Mouse (Mus musculus): ENCODE results near the gene Snrpd3. TPM values are rescaled to one million over a fixed set of nuclear protein-coding genes. Genes with fewer than 3 reads are reported as not detected.

Snrpd3 gene
- polyA plus RNA-seq, 1 experiment from 2014 or later = 178 TPM

GRCm38 (mm10) chr10:75510446-75510845 is 6.9 kb upstream of the Snrpd3 start:
- WGBS = 97% methylated on average over 7 of the region's 7 CpGs
- no peak overlapping the region for H3K4me2 ChIP-seq (replicated peaks; ENCODE audit: low read depth, low read length)
- no peaks in the 10 kb centered on the region for H3K27me3 ChIP-seq (ENCODE audit: control insufficient read depth, insufficient read depth, low read length)
- H3K36me3 ChIP-seq (ENCODE audit: control insufficient read depth, insufficient read depth, low read length) = peaks cover 49% of the 10 kb centered on the region
- ATAC-seq (ENCODE audit: low FRiP score, low TSS enrichment) = no peak
- H3K4me1 ChIP-seq (ENCODE audit: control insufficient read depth, insufficient read depth, low read length) = 0 out of 2 replicates have a peak, but pooled peaks cover 3% of the 10 kb centered on the region
- H3K9me3 ChIP-seq (ENCODE audit: control insufficient read depth, low read length) = no peaks in the 10 kb centered on the region
- no peak overlapping the region for H3K9ac ChIP-seq (ENCODE audit: low read depth, low read length)
- no peak overlapping the region for H3K4me3 ChIP-seq (ENCODE audit: low read length)
- H3K27ac ChIP-seq (ENCODE audit: low read depth, low read length) = no peak overlapping the region

- Histone ChIP-seq H3K36me3 (ENCODE audit: control insufficient read depth, insufficient read depth, low read length) (peaks cover 49% of the 10 kb centered on the region), H3K4me1 (ENCODE audit: control insufficient read depth, insufficient read depth, low read length) (peaks cover 9% of the 10 kb centered on the region), H3K4me3 (ENCODE audit: low read length) (no peak overlapping the region), H3K9me3 (ENCODE audit: control insufficient read depth, low read length) (no peaks in the 10 kb centered on the region), H3K9ac (ENCODE audit: low read depth, low read length) (no peak overlapping the region), H3K4me2 (replicated peaks; ENCODE audit: low read depth, low read length) (no peak overlapping the region), H3K27me3 (ENCODE audit: control insufficient read depth, insufficient read depth, low read length) (no peaks in the 10 kb centered on the region), H3K27ac (ENCODE audit: low read depth, low read length) (no peak overlapping the region)
- 90% methylated on average over 9 of the region's 9 CpGs for WGBS
- no peak for ATAC-seq (ENCODE audit: low FRiP score, low TSS enrichment)
These were observed 6.3 kb upstream of the Snrpd3 start for GRCm38 (mm10) chr10:75511060-75511459.

- Histone ChIP-seq H3K27me3 (ENCODE audit: control insufficient read depth, insufficient read depth, low read length) (no peaks in the 10 kb centered on the region), H3K36me3 (ENCODE audit: control insufficient read depth, insufficient read depth, low read length) (peaks cover 49% of the 10 kb centered on the region), H3K9ac (ENCODE audit: low read depth, low read length) (no peak overlapping the region), H3K27ac (ENCODE audit: low read depth, low read length) (no peak overlapping the region), H3K4me2 (replicated peaks; ENCODE audit: low read depth, low read length) (no peak overlapping the region), H3K9me3 (ENCODE audit: control insufficient read depth, low read length) (no peaks in the 10 kb centered on the region), H3K4me3 (ENCODE audit: low read length) (no peak overlapping the region), H3K4me1 (ENCODE audit: control insufficient read depth, insufficient read depth, low read length) (peaks cover 12% of the 10 kb centered on the region)
- 94% methylated on average over 7 of the region's 7 CpGs for WGBS
- no peak for ATAC-seq (ENCODE audit: low FRiP score, low TSS enrichment)
These were observed 5.5 kb upstream of the Snrpd3 start for GRCm38 (mm10) chr10:75511897-75512296.

GRCm38 (mm10) chr10:75512796-75513195 is 4.6 kb upstream of the Snrpd3 start:
- WGBS = 91% methylated on average over 7 of the region's 7 CpGs
- no peak overlapping the region for H3K4me3 ChIP-seq (ENCODE audit: low read length)

GRCm38 (mm10) chr10:75513306-75514067 is 3.9 kb upstream of the Snrpd3 start:
- Histone ChIP-seq H3K36me3 (ENCODE audit: control insufficient read depth, insufficient read depth, low read length) (peaks cover 35% of the 10 kb centered on the region), H3K4me2 (replicated peaks; ENCODE audit: low read depth, low read length) (no peak overlapping the region), H3K9ac (ENCODE audit: low read depth, low read length) (no peak overlapping the region), H3K4me3 (ENCODE audit: low read length) (no peak overlapping the region), H3K27ac (ENCODE audit: low read depth, low read length) (no peak overlapping the region), H3K9me3 (ENCODE audit: control insufficient read depth, low read length) (no peaks in the 10 kb centered on the region), H3K4me1 (ENCODE audit: control insufficient read depth, insufficient read depth, low read length) (peaks cover 12% of the 10 kb centered on the region), H3K27me3 (ENCODE audit: control insufficient read depth, insufficient read depth, low read length) (no peaks in the 10 kb centered on the region)
- no peak for ATAC-seq (ENCODE audit: low FRiP score, low TSS enrichment)
- 90% methylated on average over 8 of the region's 8 CpGs for WGBS

More at GRCm38 (mm10) chr10:75512796-75513195, 4.6 kb upstream of the Snrpd3 start:
- H3K4me2 ChIP-seq (replicated peaks; ENCODE audit: low read depth, low read length) = no peak overlapping the region
- H3K36me3 ChIP-seq (ENCODE audit: control insufficient read depth, insufficient read depth, low read length) = peaks cover 42% of the 10 kb centered on the region
- no peak for ATAC-seq (ENCODE audit: low FRiP score, low TSS enrichment)
- H3K27ac ChIP-seq (ENCODE audit: low read depth, low read length) = no peak overlapping the region
- no peaks in the 10 kb centered on the region for H3K27me3 ChIP-seq (ENCODE audit: control insufficient read depth, insufficient read depth, low read length)
- H3K9ac ChIP-seq (ENCODE audit: low read depth, low read length) = no peak overlapping the region
- no peaks in the 10 kb centered on the region for H3K9me3 ChIP-seq (ENCODE audit: control insufficient read depth, low read length)
- H3K4me1 ChIP-seq (ENCODE audit: control insufficient read depth, insufficient read depth, low read length) = peaks cover 12% of the 10 kb centered on the region

- H3K4me3 ChIP-seq (ENCODE audit: low read length) = no peak overlapping the region
- peaks cover 19% of the 10 kb centered on the region for H3K4me1 ChIP-seq (ENCODE audit: control insufficient read depth, insufficient read depth, low read length)
- ATAC-seq (ENCODE audit: low FRiP score, low TSS enrichment) = no peak
- no peak overlapping the region for H3K4me2 ChIP-seq (replicated peaks; ENCODE audit: low read depth, low read length)
- WGBS = 76% methylated on average over 7 of the region's 7 CpGs
- H3K27me3 ChIP-seq (ENCODE audit: control insufficient read depth, insufficient read depth, low read length) = no peaks in the 10 kb centered on the region
- H3K9ac ChIP-seq (ENCODE audit: low read depth, low read length) = no peak overlapping the region
- H3K27ac ChIP-seq (ENCODE audit: low read depth, low read length) = no peak overlapping the region
- peaks cover 29% of the 10 kb centered on the region for H3K36me3 ChIP-seq (ENCODE audit: control insufficient read depth, insufficient read depth, low read length)
- H3K9me3 ChIP-seq (ENCODE audit: control insufficient read depth, low read length) = no peaks in the 10 kb centered on the region
These were observed 3.0 kb upstream of the Snrpd3 start for GRCm38 (mm10) chr10:75514361-75514760.

GRCm38 (mm10) chr10:75515216-75516037 is 1.9 kb upstream of the Snrpd3 start:
- Histone ChIP-seq H3K27ac (ENCODE audit: low read depth, low read length) (0 out of 2 replicates have a peak overlapping the region, but pooled peaks have one; percentile 95), H3K27me3 (ENCODE audit: control insufficient read depth, insufficient read depth, low read length) (no peaks in the 10 kb centered on the region), H3K36me3 (ENCODE audit: control insufficient read depth, insufficient read depth, low read length) (peaks cover 29% of the 10 kb centered on the region), H3K4me3 (ENCODE audit: low read length) (peak overlapping the region; percentile 78; the same call in 1 of the 2 replicates), H3K9ac (ENCODE audit: low read depth, low read length) (peak overlapping the region; percentile 93; the same call in 1 of the 2 replicates), H3K4me1 (ENCODE audit: control insufficient read depth, insufficient read depth, low read length) (peaks cover 19% of the 10 kb centered on the region), H3K4me2 (replicated peaks; ENCODE audit: low read depth, low read length) (peak overlapping the region; percentile 86), H3K9me3 (ENCODE audit: control insufficient read depth, low read length) (no peaks in the 10 kb centered on the region)
- ATAC-seq (ENCODE audit: low FRiP score, low TSS enrichment) = no peak
- WGBS = 80% methylated on average over 4 of the region's 4 CpGs

GRCm38 (mm10) chr10:75516038-75516723 is 1.2 kb upstream of the Snrpd3 start:
- peak overlapping the region; percentile 86 for H3K4me2 ChIP-seq (replicated peaks; ENCODE audit: low read depth, low read length)
- peak overlapping the region; percentile 78 for H3K4me3 ChIP-seq (ENCODE audit: low read length)
- H3K36me3 ChIP-seq (ENCODE audit: control insufficient read depth, insufficient read depth, low read length) = peaks cover 29% of the 10 kb centered on the region
- peak overlapping the region; percentile 95 for H3K27ac ChIP-seq (ENCODE audit: low read depth, low read length)
- WGBS = 24% methylated on average over 8 of the region's 8 CpGs
- ATAC-seq (ENCODE audit: low FRiP score, low TSS enrichment) = no peak
- no peaks in the 10 kb centered on the region for H3K9me3 ChIP-seq (ENCODE audit: control insufficient read depth, low read length)
- peak overlapping the region; percentile 93 for H3K9ac ChIP-seq (ENCODE audit: low read depth, low read length)
- H3K27me3 ChIP-seq (ENCODE audit: control insufficient read depth, insufficient read depth, low read length) = no peaks in the 10 kb centered on the region
- peaks cover 19% of the 10 kb centered on the region for H3K4me1 ChIP-seq (ENCODE audit: control insufficient read depth, insufficient read depth, low read length)
